ENCODE assay signal across 10 mouse cellular contexts in genomic region chr2:170442535-170442934, GRCm38 (mm10). TPM values are rescaled to one million over a fixed set of nuclear protein-coding genes. Genes with fewer than 3 reads are reported as not detected.
DNase-seq lines count a peak whose midpoint lies in the region; ATAC-seq and TF ChIP-seq lines count a peak whose summit lies in the region.
"Had no signal": no experiment of that assay in that cellular context is flagged by ENCODE, and none has a peak within 500 bp of the region (broad histone marks: within the 10 kb centered on the region; RNA-seq: fewer than 3 reads in every experiment).

No protein-coding gene starts in this region.

- TF ChIP-seq CTCF in hindbrain, postnatal 0 days (IDR thresholded peaks at IDR 0.05; ENCODE audit: low read depth): peak; percentile 63

- intact Hi-C loops in heart, postnatal 25 days (cut with DNase I): no loop called here

- H3K4me3 ChIP-seq in hindbrain, postnatal 0 days (ENCODE audit: low read length): no peak overlapping the region
- H3K4me3 ChIP-seq in hindbrain, embryonic 14.5 days (replicated peaks; ENCODE audit: low read length): no peak overlapping the region

- H3K27me3 ChIP-seq in hindbrain, postnatal 0 days (ENCODE audit: insufficient read depth, low read length): no peaks in the 10 kb centered on the region
- peaks cover 4% of the 10 kb centered on the region for H3K27me3 ChIP-seq in hindbrain, embryonic 14.5 days (ENCODE audit: control insufficient read depth, insufficient read depth, low read length)
- no peaks in the 10 kb centered on the region; the same call in 1 of the 2 replicates for H3K27me3 ChIP-seq in splenic B cell, adult 2 months (ENCODE audit: control insufficient read depth, insufficient read depth, low read length, poor library complexity, severe bottlenecking)

- WGBS in hindbrain, postnatal 0 days: 85% methylated on average over 3 of the region's 3 CpGs
- 72% methylated on average over 3 of the region's 3 CpGs for WGBS in hindbrain, embryonic 14.5 days

- no peaks in the 10 kb centered on the region for H3K36me3 ChIP-seq in hindbrain, postnatal 0 days (ENCODE audit: insufficient read depth, low read length)
- no peaks in the 10 kb centered on the region for H3K36me3 ChIP-seq in hindbrain, embryonic 14.5 days (replicated peaks; ENCODE audit: control insufficient read depth, insufficient read depth)
- H3K36me3 ChIP-seq in splenic B cell, adult 2 months (ENCODE audit: control insufficient read depth, insufficient read depth, low read length, poor library complexity, severe bottlenecking): no peaks in the 10 kb centered on the region

- no peak for ATAC-seq in hindbrain, postnatal 0 days
- no peak for ATAC-seq in hindbrain, embryonic 14.5 days (ENCODE audit: low FRiP score)

- DNase-seq in hindbrain, postnatal 0 days (ENCODE audit: low spot score): peak; percentile 43
- DNase-seq in hindbrain, embryonic 14.5 days (ENCODE audit: low spot score): no peak
- peak; percentile 29 for DNase-seq in urinary bladder, postnatal 14 days (ENCODE audit: low spot score)
- no peak for DNase-seq in urinary bladder, postnatal 36 days (ENCODE audit: low spot score in 2 of 2)
- peak; percentile 39 for DNase-seq in forelimb bud, embryonic 11.5 days (ENCODE audit: low read depth, low spot score)
- DNase-seq in splenic B cell, adult 2 months (ENCODE audit: low read depth, low spot score): peak; percentile 19
- no peak for DNase-seq in heart, postnatal 25 days (ENCODE audit: low spot score)
- no peak for DNase-seq in neural tube, embryonic 10.5 days (ENCODE audit: extremely low spot score, low spot score)

- no peak overlapping the region for H3K27ac ChIP-seq in hindbrain, postnatal 0 days
- H3K27ac ChIP-seq in hindbrain, embryonic 14.5 days: no peak overlapping the region

- no peak overlapping the region for H3K4me2 ChIP-seq in hindbrain, postnatal 0 days (ENCODE audit: low read depth, low read length)
- H3K4me2 ChIP-seq in hindbrain, embryonic 14.5 days (replicated peaks): no peak overlapping the region

- H3K9ac ChIP-seq in hindbrain, postnatal 0 days (replicated peaks; ENCODE audit: low read length): no peak overlapping the region
- H3K9ac ChIP-seq in hindbrain, embryonic 14.5 days: no peak overlapping the region

- H3K4me1 ChIP-seq in hindbrain, postnatal 0 days (ENCODE audit: insufficient read depth, low read length): 0 out of 2 replicates have a peak, but pooled peaks cover 3% of the 10 kb centered on the region
- no peaks in the 10 kb centered on the region for H3K4me1 ChIP-seq in hindbrain, embryonic 14.5 days (replicated peaks; ENCODE audit: control insufficient read depth, insufficient read depth, low read length)

- H3K9me3 ChIP-seq in hindbrain, postnatal 0 days (ENCODE audit: low read length): no peaks in the 10 kb centered on the region
- H3K9me3 ChIP-seq in hindbrain, embryonic 14.5 days (ENCODE audit: control insufficient read depth, low read length): no peaks in the 10 kb centered on the region

RNA-seq across cellular contexts. Expression of gene Bcas1, which starts 14.9 kb away (rescaled TPM):
- total RNA-seq in hindbrain, postnatal 0 days (2014; rRNA removed): 22.6 and 40.6 TPM in 2 replicates
- 34.6 and 41.3 TPM in 2 replicates for polyA plus RNA-seq in hindbrain, postnatal 0 days (2015; fragmentation: Nextera tagmentation; extraction: Ambion mirVana)
- 15.4 and 16.9 TPM in 2 replicates for polyA plus RNA-seq in hindbrain, embryonic 14.5 days (2014; fragmentation: Nextera tagmentation; extraction: Ambion mirVana)
- total RNA-seq in heart, postnatal 25 days (2021): under 1 TPM; 0.11 to 0.23 TPM

RNA-seq across cellular contexts. Expression of gene Pfdn4, which starts 53.7 kb away (rescaled TPM):
- 67.7 and 94.6 TPM in 2 replicates for total RNA-seq in hindbrain, postnatal 0 days (2014; rRNA removed)
- polyA plus RNA-seq in hindbrain, postnatal 0 days (2015; fragmentation: Nextera tagmentation; extraction: Ambion mirVana): 147 and 154 TPM in 2 replicates
- polyA plus RNA-seq in hindbrain, embryonic 14.5 days (2014; fragmentation: Nextera tagmentation; extraction: Ambion mirVana): 148 and 156 TPM in 2 replicates
- total RNA-seq in heart, postnatal 25 days (2021): 10 to 100 TPM; 11.1 to 12.2 TPM

RNA-seq across cellular contexts. Expression of gene Cyp24a1, which starts 54.4 kb away (rescaled TPM):
- total RNA-seq in hindbrain, postnatal 0 days (2014; rRNA removed): not detected in 2 replicates
- 0.08 and 0.09 TPM in 2 replicates for polyA plus RNA-seq in hindbrain, postnatal 0 days (2015; fragmentation: Nextera tagmentation; extraction: Ambion mirVana)
- 0.05 TPM in 2 replicates for polyA plus RNA-seq in hindbrain, embryonic 14.5 days (2014; fragmentation: Nextera tagmentation; extraction: Ambion mirVana)
- not detected for total RNA-seq in heart, postnatal 25 days (2021)
- polyA plus RNA-seq: large intestine, adult 2 months; neural tube, embryonic 11.5 days had no signal

Comparison
In these comparisons a context has a peak if more than half of its experiments do, and no peak if none do; other contexts are left out.
1. DNase-seq: peak in hindbrain, postnatal 0 days (single experiment), urinary bladder, postnatal 14 days (single experiment), forelimb bud, embryonic 11.5 days (single experiment) and splenic B cell, adult 2 months (single experiment); none in hindbrain, embryonic 14.5 days (single experiment), urinary bladder, postnatal 36 days (0 of 2), heart, postnatal 25 days (single experiment) and neural tube, embryonic 10.5 days (single experiment).
2. RNA of gene Bcas1, which starts 14.9 kb away (total RNA-seq): 22.6 to 40.6 TPM in hindbrain, postnatal 0 days; 0.11 to 0.23 TPM in heart, postnatal 25 days; every median in the first group is over 10 times any median in the second.